Mouse (Mus musculus) adrenal gland (tissue): ENCODE data around the gene Rasa2.
"Not testable (repeated sequence)": the region's sequence is repeated elsewhere in the genome, so short reads cannot be mapped to it uniquely, and the experiment has no call there.

Source experiments
- intact Hi-C: fragments of 180-260 bp; cut with DNase I; formaldehyde crosslinking; loops from one replicate; pipeline ENCODE4 v1.15.1; 2025

The Rasa2 gene

DNA sequence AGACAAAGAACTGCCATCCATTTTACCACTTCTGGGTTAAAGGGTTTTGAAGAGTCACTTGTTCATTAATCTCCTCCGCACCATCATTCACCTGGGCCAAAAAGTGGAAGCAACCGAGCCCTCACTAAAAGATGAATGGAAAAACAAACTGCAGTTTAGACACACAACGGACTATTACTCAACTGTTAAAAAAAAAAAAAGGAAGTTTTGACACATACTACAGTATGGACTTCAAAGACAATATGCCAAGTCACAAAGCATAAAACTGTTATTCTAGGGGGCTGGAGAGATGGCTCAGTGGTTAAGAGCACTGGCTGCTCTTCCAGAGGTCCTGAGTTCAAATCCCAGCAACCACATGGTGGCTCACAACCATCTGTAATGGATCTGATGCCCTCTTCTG lies 12.6 kb upstream of the Rasa2 start:
- intact Hi-C loops, result not testable (repeated sequence)

DNA sequence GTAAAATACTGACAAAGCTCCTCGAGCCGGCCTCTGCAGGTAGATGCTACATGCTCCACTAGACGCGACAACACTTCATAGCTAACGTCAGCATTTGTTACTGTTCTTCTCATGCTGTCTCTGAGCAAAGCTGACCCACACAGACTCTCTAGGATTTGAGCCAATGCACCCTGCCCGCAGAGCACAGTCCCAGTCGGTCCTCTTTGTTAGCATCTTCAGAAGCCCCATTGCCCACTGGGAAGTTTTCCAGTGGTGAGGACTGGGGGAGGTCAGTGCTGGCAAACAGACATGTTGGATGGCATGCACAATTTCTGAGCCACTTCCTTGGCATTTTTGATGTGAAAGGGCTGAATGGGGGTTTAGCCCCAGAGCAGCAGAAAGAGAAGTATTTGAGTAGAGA lies 8.0 kb upstream of the Rasa2 start:
- intact Hi-C loops, result no loop called here

DNA sequence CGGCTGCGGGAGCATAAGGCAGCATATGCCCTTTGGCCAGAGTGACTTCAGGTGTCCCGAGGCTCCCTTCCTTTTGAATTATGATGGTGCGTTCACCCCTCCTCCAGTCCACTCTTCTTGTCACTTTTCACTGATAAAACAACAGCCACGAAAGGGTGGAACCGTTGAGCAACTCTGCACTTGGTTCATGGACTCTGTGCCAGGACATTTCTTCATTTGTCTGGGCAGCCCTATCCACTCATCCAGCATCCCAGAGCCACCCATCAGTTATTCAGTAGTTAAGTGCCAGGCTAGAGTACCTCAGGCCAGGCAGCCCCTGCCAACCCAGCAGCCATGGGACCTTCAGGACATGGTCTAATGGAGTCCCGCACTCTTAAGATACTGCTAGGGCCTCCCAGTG lies 7.1 kb upstream of the Rasa2 start:
- intact Hi-C loops, result no loop called here

GRCm38 (mm10) chr9:96637157-96637548 lies 5.7 kb upstream of the Rasa2 start:
- intact Hi-C loops, result no loop called here

DNA sequence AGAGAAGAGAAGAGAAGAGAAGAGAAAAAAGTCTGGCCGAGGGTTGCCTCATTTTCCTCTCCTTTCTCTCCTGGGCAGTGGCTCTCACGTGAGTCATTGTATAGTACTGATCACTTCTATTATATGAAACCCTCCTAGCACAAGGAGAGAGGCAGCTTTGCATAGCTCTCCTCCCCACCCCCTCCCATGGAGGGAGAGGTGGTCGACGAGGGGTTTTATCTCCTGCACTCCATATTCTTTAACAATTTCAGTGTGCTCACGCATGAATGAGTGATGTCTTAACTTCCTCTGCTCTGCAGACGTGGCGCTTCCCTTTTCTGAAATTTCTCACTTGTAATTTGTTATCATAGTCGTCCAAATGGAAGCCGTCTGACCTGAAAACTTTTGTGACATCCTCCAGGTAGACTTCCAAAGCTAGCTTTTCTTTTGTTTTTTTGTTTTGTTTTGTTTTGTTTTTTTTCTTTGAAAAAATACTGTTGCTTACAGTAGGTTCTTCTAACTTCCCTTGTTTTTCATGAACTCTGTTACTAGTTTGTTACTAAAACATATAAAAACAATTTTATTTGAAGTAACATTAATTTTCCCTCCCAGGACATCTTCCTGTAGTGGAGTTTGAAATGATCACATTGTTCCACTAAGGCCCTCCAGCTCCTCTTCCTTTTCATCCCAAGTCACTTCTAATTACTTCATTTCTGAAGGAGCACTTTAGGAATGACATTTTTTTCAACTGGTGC lies 5.2 kb upstream of the Rasa2 start:
- intact Hi-C loops, result no loop called here

- intact Hi-C loops, result no loop called here
Measured at GRCm38 (mm10) chr9:96635899-96636298, 4.5 kb upstream of the Rasa2 start.

- intact Hi-C loops, result no loop called here
Measured at GRCm38 (mm10) chr9:96635176-96635575, 3.8 kb upstream of the Rasa2 start.

- intact Hi-C loops, result no loop called here
Measured at GRCm38 (mm10) chr9:96633771-96634170, 2.4 kb upstream of the Rasa2 start.

DNA sequence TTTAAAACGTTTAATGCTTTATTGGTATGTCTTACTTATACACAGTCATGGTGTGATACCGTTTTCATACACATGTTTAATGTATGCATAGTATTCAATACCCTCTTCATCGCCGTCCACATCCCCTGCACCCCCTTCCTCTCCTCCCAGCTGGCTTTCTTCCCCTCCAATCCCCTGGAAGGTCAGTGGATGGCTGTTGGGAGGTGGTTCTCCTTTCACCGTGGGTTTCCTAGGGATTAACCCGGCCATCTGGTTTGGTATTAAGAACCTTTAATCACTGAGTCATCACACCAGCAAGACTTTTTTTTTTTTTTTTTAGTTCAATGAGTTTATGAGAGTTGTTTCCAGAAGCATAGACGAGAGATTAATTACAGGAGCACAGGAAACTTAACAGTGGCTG lies 1.3 kb upstream of the Rasa2 start:
- intact Hi-C loops, result no loop called here

- intact Hi-C loops, result no loop called here
Measured at GRCm38 (mm10) chr9:96632073-96632690, 765 bp upstream of the Rasa2 start.

DNA sequence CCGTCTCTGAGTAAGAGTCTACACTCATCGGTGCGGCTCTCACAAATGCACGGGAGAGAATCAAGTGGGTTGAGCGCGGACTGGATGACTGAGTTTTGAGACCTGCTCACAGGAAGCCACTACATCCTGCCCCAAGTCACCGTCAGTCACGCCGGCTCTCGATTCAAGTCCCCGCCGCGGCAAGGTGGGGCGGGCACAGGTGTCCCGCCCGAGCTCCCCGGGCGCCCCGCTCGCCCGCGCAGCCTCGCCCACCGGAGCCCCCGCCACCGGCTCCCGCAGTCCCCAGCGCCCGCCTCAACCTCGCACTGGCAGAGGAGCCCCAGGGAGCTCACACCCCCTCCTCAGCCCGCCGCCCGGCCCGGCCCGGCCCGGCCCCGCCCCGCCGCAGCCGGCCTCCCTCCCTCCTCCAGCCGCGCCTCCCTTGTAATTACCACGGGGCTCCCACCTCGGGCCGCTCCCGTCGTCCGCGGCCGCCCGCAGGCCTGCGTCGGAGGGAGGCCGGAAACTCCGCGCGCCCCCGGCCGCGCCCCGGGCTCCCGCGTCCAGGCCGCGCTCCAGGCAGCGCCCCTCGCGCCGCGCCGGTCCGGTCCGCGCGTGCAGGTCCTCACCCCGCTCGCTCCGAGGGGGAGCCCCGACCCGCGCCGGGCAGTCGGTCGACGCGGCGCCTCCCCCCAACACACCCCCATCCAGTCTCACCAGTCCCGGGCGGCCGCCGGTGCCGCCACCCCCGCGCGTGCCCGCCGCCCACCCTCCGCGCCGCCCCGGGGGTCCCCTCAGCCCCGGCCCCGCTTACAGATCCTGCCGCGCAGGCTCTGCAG lies 637 bp downstream of the Rasa2 start:
- intact Hi-C loops, result no loop called here

DNA sequence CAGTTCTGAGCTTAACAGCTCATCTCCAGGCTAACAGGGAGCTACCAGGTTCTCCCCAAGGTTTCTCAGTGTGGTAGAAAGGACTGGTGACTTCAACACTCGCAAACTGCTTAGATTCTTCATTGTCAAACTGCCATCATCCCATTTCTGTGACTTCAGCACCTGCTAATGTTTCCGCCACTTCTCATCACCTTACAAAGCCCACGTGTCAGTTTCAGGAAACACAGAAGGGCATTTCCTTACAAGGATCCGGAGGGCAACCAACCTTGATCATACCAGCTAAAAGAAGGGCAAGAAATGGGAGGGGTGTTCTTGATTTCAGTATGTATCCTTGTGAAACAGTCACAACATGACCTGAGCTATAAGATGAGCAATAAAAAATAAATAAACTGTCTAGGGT lies 2.3 kb downstream of the Rasa2 start:
- intact Hi-C loops, result no loop called here

GRCm38 (mm10) chr9:96627557-96628085 lies 3.8 kb downstream of the Rasa2 start:
- intact Hi-C loops, result no loop called here

- intact Hi-C loops, result no loop called here
Measured at GRCm38 (mm10) chr9:96627042-96627441, 4.4 kb downstream of the Rasa2 start.

GRCm38 (mm10) chr9:96618448-96619176 lies 12.8 kb downstream of the Rasa2 start:
- intact Hi-C loops, result no loop called here

GRCm38 (mm10) chr9:96612297-96612696 lies 19.1 kb downstream of the Rasa2 start:
- intact Hi-C loops, result no loop called here

- intact Hi-C loops, result no loop called here
Measured at GRCm38 (mm10) chr9:96611693-96612293, 19.6 kb downstream of the Rasa2 start.

DNA sequence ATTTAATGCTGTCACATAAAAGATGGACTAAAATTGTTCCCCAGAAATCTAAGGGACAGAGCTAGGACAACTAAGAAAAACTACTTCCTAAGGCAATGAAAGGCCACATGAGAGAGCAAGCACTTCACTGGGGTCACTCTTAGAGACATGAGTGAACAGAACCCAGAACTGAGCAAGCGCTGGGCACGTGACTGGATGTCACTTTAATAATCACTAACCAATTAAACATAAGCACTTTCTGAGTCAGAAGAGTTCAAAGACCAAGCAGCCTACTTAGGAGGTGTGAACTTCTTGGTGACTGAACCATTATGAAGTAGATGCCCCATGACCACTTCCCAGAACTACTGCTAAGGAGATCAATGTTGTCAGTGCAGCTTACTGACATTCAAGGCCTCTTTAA lies 20.6 kb downstream of the Rasa2 start:
- intact Hi-C loops, result no loop called here

GRCm38 (mm10) chr9:96603416-96603815 lies 28.0 kb downstream of the Rasa2 start:
- intact Hi-C loops, result no loop called here

DNA sequence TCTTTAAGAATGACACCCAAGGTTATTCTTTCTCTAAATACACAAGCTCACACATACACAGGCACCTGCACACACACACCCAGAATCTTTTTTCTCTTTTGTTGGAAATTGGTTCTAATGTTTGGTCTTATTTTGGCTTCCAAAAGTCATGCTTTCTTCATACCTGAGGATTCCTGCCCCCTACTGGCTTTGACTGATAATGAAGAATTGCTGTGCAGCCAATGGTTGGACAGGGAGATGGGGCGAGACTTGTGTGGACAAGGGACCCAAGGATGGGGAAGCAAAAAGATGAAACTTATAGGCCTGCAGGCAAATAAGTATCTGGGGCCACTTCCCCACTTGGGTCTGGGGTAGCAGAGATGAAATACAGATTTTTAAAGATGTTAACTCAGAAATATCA lies 33.5 kb downstream of the Rasa2 start:
- intact Hi-C loops, result no loop called here
